Mouse (Mus musculus): ENCODE measurements around the gene Uhrf1. TPM values are rescaled to one million over a fixed set of nuclear protein-coding genes. Genes with fewer than 3 reads are reported as not detected.

Gene Uhrf1
- polyA plus RNA-seq, 1 experiment from 2014 or later = 54.3 TPM

DNA sequence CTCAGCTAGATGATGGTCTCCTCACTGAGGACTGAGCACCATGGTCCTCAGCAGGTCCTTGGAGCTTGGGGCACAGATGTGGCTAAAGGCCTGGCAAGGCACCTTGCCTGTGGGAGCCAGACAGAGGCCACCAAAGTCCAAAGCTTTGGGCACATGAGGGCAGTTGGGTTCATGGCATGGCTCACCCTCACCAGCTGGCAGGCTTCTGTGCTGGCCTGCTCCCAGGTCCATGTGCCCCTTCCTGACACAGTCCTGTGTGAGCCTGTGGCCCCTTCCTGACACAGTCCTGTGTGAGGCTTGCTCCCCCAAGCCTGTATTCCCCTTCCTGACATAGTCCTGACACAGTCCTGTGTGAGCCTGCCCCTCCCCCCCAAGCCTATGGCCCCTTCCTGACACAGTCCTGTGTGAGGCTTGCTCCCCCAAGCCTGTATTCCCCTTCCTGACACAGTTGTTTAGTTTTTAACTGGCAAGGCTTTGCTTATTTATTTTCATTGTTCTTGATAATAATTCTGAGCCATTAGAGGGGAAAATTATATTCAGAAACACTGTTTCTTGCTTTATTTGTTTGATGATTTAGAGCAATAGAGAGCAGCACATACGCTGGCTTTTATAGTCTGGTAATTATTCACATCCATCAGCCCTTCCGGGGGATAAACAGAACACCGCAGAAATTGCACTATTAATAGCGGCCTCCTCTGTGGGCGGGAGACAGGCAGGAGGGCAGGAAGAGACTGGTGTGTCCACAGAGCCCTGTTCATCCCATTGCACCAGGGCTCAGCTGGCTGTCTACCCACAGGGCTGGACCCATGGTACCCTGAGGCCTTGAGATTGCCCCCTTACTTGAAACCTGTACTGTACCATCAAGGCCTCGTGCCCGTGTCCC is 62.9 kb downstream of the Uhrf1 start:
- no peaks in the 10 kb centered on the region for H3K9me3 ChIP-seq (replicated peaks; ENCODE audit: low read length)
- WGBS = 32% methylated on average over 7 of the region's 7 CpGs
- H3K9ac ChIP-seq (ENCODE audit: low read depth, low read length) = peak overlapping the region; percentile 3; the same call in 1 of the 2 replicates
- 0 out of 2 replicates have a peak overlapping the region, but pooled peaks have one; percentile 6 for H3K27ac ChIP-seq
- ATAC-seq (replicated peaks; ENCODE audit: low FRiP score, low read depth) (no peak; the same call in 1 of the 2 replicates), DNase-seq (ENCODE audit: low spot score) (peak; percentile 70)
- no peak overlapping the region for H3K4me2 ChIP-seq (ENCODE audit: low read length)
- H3K4me1 ChIP-seq (replicated peaks; ENCODE audit: insufficient read depth, low read length) = peaks cover 12% of the 10 kb centered on the region
- peaks cover 21% of the 10 kb centered on the region; the same call in 1 of the 2 replicates for H3K36me3 ChIP-seq (ENCODE audit: insufficient read depth, low read length)
- no peaks in the 10 kb centered on the region for H3K27me3 ChIP-seq (ENCODE audit: insufficient read depth, low read length)
- no peak overlapping the region for H3K4me3 ChIP-seq (replicated peaks; ENCODE audit: low read depth, low read length)
- no peak for TF ChIP-seq CTCF (IDR thresholded peaks at IDR 0.05; ENCODE audit: low read depth)

DNA sequence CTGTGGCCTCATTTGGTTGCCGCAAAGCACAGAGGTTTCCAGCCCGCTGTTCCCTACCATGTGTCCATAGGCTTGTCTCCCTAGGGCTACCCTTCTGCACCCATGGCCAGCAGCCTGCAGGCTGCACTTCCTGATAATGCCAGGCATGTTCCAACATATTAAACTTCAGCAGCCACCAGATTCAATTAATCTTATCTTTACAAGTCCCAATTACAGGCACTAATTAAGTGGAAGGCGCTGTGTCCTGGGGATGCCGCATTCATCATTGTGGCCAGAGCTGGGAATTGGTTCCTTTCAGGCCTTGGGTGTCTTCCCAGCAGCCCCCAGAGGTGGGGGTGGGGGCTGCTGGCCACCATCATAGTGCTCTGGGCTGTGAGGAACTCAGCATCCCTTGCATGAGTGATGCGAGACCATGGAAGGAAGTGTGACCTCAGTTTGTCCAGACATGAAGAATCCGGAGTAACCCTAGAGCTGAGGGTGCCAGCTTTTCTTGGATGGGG is 65.2 kb downstream of the Uhrf1 start:
- no peak overlapping the region for H3K9ac ChIP-seq (ENCODE audit: low read depth, low read length)
- H3K4me3 ChIP-seq (replicated peaks; ENCODE audit: low read depth, low read length) = no peak overlapping the region
- ATAC-seq (replicated peaks; ENCODE audit: low FRiP score, low read depth) = no peak
- no peaks in the 10 kb centered on the region for H3K9me3 ChIP-seq (replicated peaks; ENCODE audit: low read length)
- no peak for TF ChIP-seq CTCF (IDR thresholded peaks at IDR 0.05; ENCODE audit: low read depth)
- H3K27me3 ChIP-seq (ENCODE audit: insufficient read depth, low read length) = no peaks in the 10 kb centered on the region
- no peak overlapping the region for H3K27ac ChIP-seq
- peaks cover 12% of the 10 kb centered on the region for H3K4me1 ChIP-seq (replicated peaks; ENCODE audit: insufficient read depth, low read length)
- H3K36me3 ChIP-seq (ENCODE audit: insufficient read depth, low read length) = peaks cover 27% of the 10 kb centered on the region
- WGBS = 90% methylated on average over 6 of the region's 6 CpGs
- H3K4me2 ChIP-seq (ENCODE audit: low read length) = no peak overlapping the region
- DNase-seq (ENCODE audit: low spot score) = no peak

- Histone ChIP-seq H3K9me3 (replicated peaks; ENCODE audit: low read length) (no peaks in the 10 kb centered on the region), H3K4me2 (ENCODE audit: low read length) (no peak overlapping the region), H3K9ac (ENCODE audit: low read depth, low read length) (no peak overlapping the region), H3K27me3 (ENCODE audit: insufficient read depth, low read length) (no peaks in the 10 kb centered on the region), H3K36me3 (ENCODE audit: insufficient read depth, low read length) (peaks cover 33% of the 10 kb centered on the region), H3K4me3 (replicated peaks; ENCODE audit: low read depth, low read length) (no peak overlapping the region), H3K27ac (no peak overlapping the region), H3K4me1 (replicated peaks; ENCODE audit: insufficient read depth, low read length) (peaks cover 9% of the 10 kb centered on the region)
- TF ChIP-seq CTCF (IDR thresholded peaks at IDR 0.05; ENCODE audit: low read depth) = no peak
- ATAC-seq (replicated peaks; ENCODE audit: low FRiP score, low read depth) (no peak), DNase-seq (ENCODE audit: low spot score) (no peak)
- 76% methylated on average over 3 of the region's 3 CpGs for WGBS
These were observed 67.0 kb downstream of the Uhrf1 start for GRCm38 (mm10) chr17:56370090-56370489.

GRCm38 (mm10) chr17:56371029-56371660 is 68.0 kb downstream of the Uhrf1 start:
- Histone ChIP-seq H3K9me3 (replicated peaks; ENCODE audit: low read length) (no peaks in the 10 kb centered on the region), H3K27ac (no peak overlapping the region), H3K36me3 (ENCODE audit: insufficient read depth, low read length) (peaks cover 39% of the 10 kb centered on the region), H3K4me3 (replicated peaks; ENCODE audit: low read depth, low read length) (no peak overlapping the region), H3K4me2 (ENCODE audit: low read length) (no peak overlapping the region), H3K9ac (ENCODE audit: low read depth, low read length) (no peak overlapping the region), H3K4me1 (replicated peaks; ENCODE audit: insufficient read depth, low read length) (no peaks in the 10 kb centered on the region), H3K27me3 (ENCODE audit: insufficient read depth, low read length) (no peaks in the 10 kb centered on the region)
- ATAC-seq (replicated peaks; ENCODE audit: low FRiP score, low read depth) = no peak
- no peak for DNase-seq (ENCODE audit: low spot score)
- WGBS = 63% methylated on average over 15 of the region's 15 CpGs
- TF ChIP-seq CTCF (IDR thresholded peaks at IDR 0.05; ENCODE audit: low read depth) = no peak

GRCm38 (mm10) chr17:56372109-56372508 is 69.0 kb downstream of the Uhrf1 start:
- Histone ChIP-seq H3K27ac (no peak overlapping the region), H3K4me3 (replicated peaks; ENCODE audit: low read depth, low read length) (no peak overlapping the region), H3K36me3 (ENCODE audit: insufficient read depth, low read length) (peaks cover 49% of the 10 kb centered on the region), H3K9ac (ENCODE audit: low read depth, low read length) (no peak overlapping the region; the same call in 1 of the 2 replicates), H3K9me3 (replicated peaks; ENCODE audit: low read length) (no peaks in the 10 kb centered on the region), H3K4me1 (replicated peaks; ENCODE audit: insufficient read depth, low read length) (no peaks in the 10 kb centered on the region), H3K4me2 (ENCODE audit: low read length) (no peak overlapping the region), H3K27me3 (ENCODE audit: insufficient read depth, low read length) (no peaks in the 10 kb centered on the region)
- no peak for ATAC-seq (replicated peaks; ENCODE audit: low FRiP score, low read depth)
- WGBS = 63% methylated on average over 4 of the region's 4 CpGs
- DNase-seq (ENCODE audit: low spot score) = no peak
- TF ChIP-seq CTCF (IDR thresholded peaks at IDR 0.05; ENCODE audit: low read depth) = peak; percentile 41

Other genes starting within 250 kb of the Uhrf1 start
- gene Ubxn6, start 228.3 kb upstream of the Uhrf1 start, polyA plus RNA-seq (2015; fragmentation: Nextera tagmentation; extraction: Ambion mirVana) = 54.4 and 56.0 TPM in 2 replicates
- gene Hdgfl2, start 223.7 kb upstream of the Uhrf1 start, polyA plus RNA-seq (2015; fragmentation: Nextera tagmentation; extraction: Ambion mirVana) = 77.5 and 85.0 TPM in 2 replicates
- 0.08 and 0.09 TPM in 2 replicates for gene Plin4, start 193.5 kb upstream of the Uhrf1 start, polyA plus RNA-seq (2015; fragmentation: Nextera tagmentation; extraction: Ambion mirVana)
- 1.2 and 1.3 TPM in 2 replicates for gene Plin5, start 185.7 kb upstream of the Uhrf1 start, polyA plus RNA-seq (2015; fragmentation: Nextera tagmentation; extraction: Ambion mirVana)
- 1.7 and 1.9 TPM in 2 replicates for gene Lrg1, start 181.3 kb upstream of the Uhrf1 start, polyA plus RNA-seq (2015; fragmentation: Nextera tagmentation; extraction: Ambion mirVana)
- gene Sema6b, start 163.0 kb upstream of the Uhrf1 start, polyA plus RNA-seq (2015; fragmentation: Nextera tagmentation; extraction: Ambion mirVana) = 0.87 and 1.2 TPM in 2 replicates
- gene Tnfaip8l1, start 140.8 kb upstream of the Uhrf1 start, polyA plus RNA-seq (2015; fragmentation: Nextera tagmentation; extraction: Ambion mirVana) = 7.4 and 7.8 TPM in 2 replicates
- 83.0 and 85.0 TPM in 2 replicates for gene Mydgf, start 119.4 kb upstream of the Uhrf1 start, polyA plus RNA-seq (2015; fragmentation: Nextera tagmentation; extraction: Ambion mirVana)
- gene Dpp9, start 84.4 kb upstream of the Uhrf1 start, polyA plus RNA-seq (2015; fragmentation: Nextera tagmentation; extraction: Ambion mirVana) = 22.1 and 25.2 TPM in 2 replicates
- 11.7 TPM in 2 replicates for gene Fem1a, start 46.5 kb upstream of the Uhrf1 start, polyA plus RNA-seq (2015; fragmentation: Nextera tagmentation; extraction: Ambion mirVana)
- gene Ticam1, start 26.5 kb upstream of the Uhrf1 start, polyA plus RNA-seq (2015; fragmentation: Nextera tagmentation; extraction: Ambion mirVana) = 6.9 and 7.7 TPM in 2 replicates
- 69.6 and 75.2 TPM in 2 replicates for gene Plin3, start 10.4 kb upstream of the Uhrf1 start, polyA plus RNA-seq (2015; fragmentation: Nextera tagmentation; extraction: Ambion mirVana)
- gene Arrdc5, start 3.0 kb upstream of the Uhrf1 start, polyA plus RNA-seq (2015; fragmentation: Nextera tagmentation; extraction: Ambion mirVana) = not detected in 2 replicates
- gene Kdm4b, start 22.7 kb downstream of the Uhrf1 start, polyA plus RNA-seq (2015; fragmentation: Nextera tagmentation; extraction: Ambion mirVana) = 22.4 and 23.1 TPM in 2 replicates
- 44.7 and 45.3 TPM in 2 replicates for gene Ptprs, start 173.2 kb downstream of the Uhrf1 start, polyA plus RNA-seq (2015; fragmentation: Nextera tagmentation; extraction: Ambion mirVana)
- gene Znrf4, start 209.1 kb downstream of the Uhrf1 start, polyA plus RNA-seq (2015; fragmentation: Nextera tagmentation; extraction: Ambion mirVana) = not detected in 2 replicates

Measured in kidney, postnatal 0 days (tissue).